Mouse (Mus musculus) stomach, postnatal 0 days (tissue): ENCODE results near the gene Tatdn3.

Source experiments
- CTCF ChIP-seq: IDR thresholded peaks from 2 replicates; pipeline ENCODE4 v1.5.1; 2016; ENCODE audit warnings: antibody characterized with exemption, low read depth, mild to moderate bottlenecking, moderate library complexity
- EP300 ChIP-seq: optimal IDR thresholded peaks from 2 replicates; pipeline ENCODE3; 2016; ENCODE audit warnings: antibody characterized with exemption

GRCm38 (mm10) chr1:191072329-191072913 is 9.7 kb upstream of the Tatdn3 start:
- TF ChIP-seq EP300 = no peak
- no peak for TF ChIP-seq CTCF
